Mouse (Mus musculus): ENCODE data around the gene Med23.

GRCm38 (mm10) chr10:24928072-24928471, 58.3 kb downstream of the Med23 start:
- TF ChIP-seq CTCF (IDR thresholded peaks at IDR 0.05; ENCODE audit: borderline replicate concordance, insufficient read depth, low read length) (no peak), POLR2A (IDR thresholded peaks at IDR 0.05; ENCODE audit: low read depth, low read length) (no peak)

Data from embryonic fibroblast, embryonic 13.5 days (primary cell).